Comparison of ENCODE assay signal across 9 mouse cellular contexts in the genomic region with DNA sequence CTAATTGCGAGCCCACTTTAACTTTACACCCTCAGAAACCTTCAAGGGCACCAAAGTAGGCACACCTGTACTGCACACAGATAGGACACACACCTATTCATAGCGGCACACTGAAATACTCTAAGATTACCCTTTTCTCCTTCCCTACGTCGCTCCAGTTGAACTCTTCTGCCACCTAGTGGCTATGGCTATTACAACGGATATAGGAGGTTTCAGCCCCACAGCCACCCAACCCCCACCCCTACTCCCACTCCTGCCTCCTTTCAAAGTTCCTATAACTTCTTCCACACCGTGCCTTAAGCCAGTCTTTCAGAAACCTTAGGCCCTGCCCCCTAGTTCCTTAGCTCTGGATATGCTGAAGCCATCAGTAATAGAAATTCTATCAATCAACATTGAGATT. TPM values are rescaled to one million over a fixed set of nuclear protein-coding genes. Genes with fewer than 3 reads are reported as not detected.
DNase-seq lines count a peak whose midpoint lies in the region; ATAC-seq lines count a peak whose summit lies in the region.
"Had no signal": no experiment of that assay in that cellular context is flagged by ENCODE, and none has a peak within 500 bp of the region (broad histone marks: within the 10 kb centered on the region; RNA-seq: fewer than 3 reads in every experiment).

No protein-coding gene starts in this region.

- peaks cover 28% of the 10 kb centered on the region for H3K4me1 ChIP-seq in embryonic facial prominence, embryonic 10.5 days

- WGBS in embryonic facial prominence, embryonic 10.5 days = 5% methylated on average over 6 of the region's 6 CpGs

- H3K36me3 ChIP-seq in embryonic facial prominence, embryonic 10.5 days (replicated peaks) = no peaks in the 10 kb centered on the region
- H3K36me3 ChIP-seq: heart, embryonic 13.5 days had no signal

- no peaks in the 10 kb centered on the region for H3K9me3 ChIP-seq in embryonic facial prominence, embryonic 10.5 days
- H3K9me3 ChIP-seq: heart, embryonic 13.5 days had no signal

- H3K27ac ChIP-seq in embryonic facial prominence, embryonic 10.5 days (replicated peaks) = 0 out of 2 replicates have a peak overlapping the region, but pooled peaks have one; percentile 6
- H3K27ac ChIP-seq: heart, embryonic 13.5 days had no signal

- 0 out of 2 replicates have a peak, but pooled peaks cover 11% of the 10 kb centered on the region for H3K27me3 ChIP-seq in embryonic facial prominence, embryonic 10.5 days (replicated peaks; ENCODE audit: low read depth, poor library complexity, severe bottlenecking)

- DNase-seq in cerebellum, adult 18-20 months = peak; percentile 59 to 60
- DNase-seq in urinary bladder, postnatal 25 days (ENCODE audit: low spot score) = peak; percentile 63
- DNase-seq in urinary bladder, postnatal 10 days (ENCODE audit: low spot score) = no peak
- peak; percentile 59 for DNase-seq in embryonic facial prominence, embryonic 10.5 days (ENCODE audit: low spot score)
- DNase-seq in kidney, postnatal 14 days = peak; percentile 74
- peak; percentile 41 to 70 for DNase-seq in lung, adult 18-20 months
- DNase-seq in spleen, adult 12 weeks (ENCODE audit: low spot score) = peak; percentile 45

- no peak for ATAC-seq in cerebellum, adult (ENCODE audit: insufficient number of reproducible peaks, low FRiP score, low TSS enrichment)

- H3K4me3 ChIP-seq in embryonic facial prominence, embryonic 10.5 days = no peak overlapping the region
- H3K4me3 ChIP-seq: heart, embryonic 13.5 days had no signal

RNA-seq across cellular contexts. Expression of a gene that starts 14.9 kb away (rescaled TPM):
- polyA plus RNA-seq in embryonic facial prominence, embryonic 10.5 days (2016; fragmentation: Nextera tagmentation; extraction: Ambion mirVana) = 0.02 and 0.04 TPM in 2 replicates

RNA-seq across cellular contexts. Expression of a gene that starts 24.2 kb away (rescaled TPM):
- polyA plus RNA-seq in embryonic facial prominence, embryonic 10.5 days (2016; fragmentation: Nextera tagmentation; extraction: Ambion mirVana) = 67.3 and 71.4 TPM in 2 replicates
